Mouse (Mus musculus): ENCODE data around the gene Naa10.

DNA sequence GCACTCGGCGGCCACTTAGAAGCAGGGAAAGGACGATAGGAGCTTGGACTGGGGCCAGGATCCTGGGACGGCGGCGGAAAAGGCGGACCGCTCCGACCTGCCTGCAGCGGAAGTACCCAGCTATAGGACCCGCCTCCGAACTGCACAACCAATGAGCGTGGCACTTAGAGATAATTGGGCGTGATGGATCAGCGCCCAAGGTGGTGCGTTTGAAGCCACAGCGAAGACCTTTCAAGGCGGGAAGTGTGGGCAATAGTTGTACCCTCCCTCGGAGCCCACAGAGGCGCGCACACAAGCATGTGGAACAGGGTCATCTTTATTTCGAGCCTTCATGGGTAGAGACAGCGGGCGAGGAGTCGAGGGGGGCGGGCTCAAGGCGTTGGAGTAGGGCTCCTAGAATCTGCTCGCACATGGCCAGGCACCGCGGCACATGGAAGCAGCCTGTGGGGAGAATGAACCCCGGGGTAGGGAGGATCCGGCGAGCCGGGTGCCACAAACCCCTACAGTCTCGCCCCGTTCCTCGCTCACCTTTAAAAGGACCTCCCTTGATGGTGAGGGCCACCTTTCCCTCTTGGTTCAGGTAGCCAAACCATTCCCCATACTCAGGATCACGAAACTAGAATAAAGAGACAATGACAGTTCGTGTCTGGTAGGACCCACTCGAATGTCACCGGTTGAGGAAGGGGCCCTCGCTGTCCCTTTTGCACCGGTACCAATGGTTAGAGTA lies at the start of gene Naa10, which contains the start of gene Arhgap4:
- TF ChIP-seq POLR2A (IDR thresholded peaks at IDR 0.05; ENCODE audit: borderline replicate concordance, low read depth, low read length) (no peak), CTCF (IDR thresholded peaks at IDR 0.05; ENCODE audit: low read depth, low read length) (no peak)
